22 mouse cellular contexts compared by ENCODE assay signal in genomic region chr8:127345912-127346423, GRCm38 (mm10).
A peak's percentile ranks its signal among the peaks of the same experiment; 100 is the strongest.
DNase-seq lines count a peak whose midpoint lies in the region; ATAC-seq and TF ChIP-seq lines count a peak whose summit lies in the region.
"Had no signal": no experiment of that assay in that cellular context is flagged by ENCODE, and none has a peak within 500 bp of the region (broad histone marks: within the 10 kb centered on the region; RNA-seq: fewer than 3 reads in every experiment).

No protein-coding gene starts in this region.

- no peak overlapping the region for H3K4me3 ChIP-seq in intestine, embryonic 16.5 days (ENCODE audit: low read length)
- no peak overlapping the region for H3K4me3 ChIP-seq in intestine, embryonic 15.5 days (replicated peaks)
- H3K4me3 ChIP-seq in kidney, embryonic 15.5 days (replicated peaks) = no peak overlapping the region
- no peak overlapping the region for H3K4me3 ChIP-seq in kidney, embryonic 16.5 days (ENCODE audit: low read length)
- H3K4me3 ChIP-seq in kidney, postnatal 0 days (replicated peaks; ENCODE audit: low read depth, low read length) = no peak overlapping the region

- peak; percentile 21; the same call in 1 of the 2 replicates for ATAC-seq in intestine, embryonic 16.5 days
- no peak for ATAC-seq in intestine, embryonic 15.5 days
- ATAC-seq in kidney, embryonic 15.5 days (replicated peaks; ENCODE audit: low FRiP score) = peak; percentile 66
- peak; percentile 54; the same call in 1 of the 2 replicates for ATAC-seq in kidney, embryonic 16.5 days (ENCODE audit: low FRiP score, low TSS enrichment)
- ATAC-seq in kidney, postnatal 0 days (replicated peaks; ENCODE audit: low FRiP score, low read depth) = peak; percentile 52; the same call in 1 of the 2 replicates
- ATAC-seq: activated CD4-positive, CD25-positive, alpha-beta regulatory T cell, adult 4 months; CD4-positive, CD25-positive, alpha-beta regulatory T cell, adult 4 months; Patski had no signal

- no peaks in the 10 kb centered on the region for H3K27me3 ChIP-seq in intestine, embryonic 16.5 days (replicated peaks; ENCODE audit: control insufficient read depth, insufficient read depth, low read length)
- no peaks in the 10 kb centered on the region for H3K27me3 ChIP-seq in intestine, embryonic 15.5 days (replicated peaks)
- no peaks in the 10 kb centered on the region for H3K27me3 ChIP-seq in kidney, embryonic 15.5 days
- no peaks in the 10 kb centered on the region for H3K27me3 ChIP-seq in kidney, embryonic 16.5 days (ENCODE audit: insufficient read depth, low read length)
- no peaks in the 10 kb centered on the region for H3K27me3 ChIP-seq in kidney, postnatal 0 days (ENCODE audit: insufficient read depth, low read length)
- H3K27me3 ChIP-seq: CH12.LX, Patski had no signal

- H3K27ac ChIP-seq in intestine, embryonic 16.5 days (ENCODE audit: low read length) = no peak overlapping the region
- H3K27ac ChIP-seq in intestine, embryonic 15.5 days = no peak overlapping the region
- H3K27ac ChIP-seq in kidney, embryonic 15.5 days = peak overlapping the region; percentile 27; the same call in 1 of the 2 replicates
- no peak overlapping the region for H3K27ac ChIP-seq in kidney, embryonic 16.5 days (ENCODE audit: low read length)
- no peak overlapping the region for H3K27ac ChIP-seq in kidney, postnatal 0 days

- H3K9ac ChIP-seq in intestine, embryonic 16.5 days (ENCODE audit: low read depth, low read length) = no peak overlapping the region
- H3K9ac ChIP-seq in intestine, embryonic 15.5 days = no peak overlapping the region
- no peak overlapping the region for H3K9ac ChIP-seq in kidney, embryonic 15.5 days
- H3K9ac ChIP-seq in kidney, embryonic 16.5 days (replicated peaks; ENCODE audit: low read length) = no peak overlapping the region
- no peak overlapping the region for H3K9ac ChIP-seq in kidney, postnatal 0 days (ENCODE audit: low read depth, low read length)

- DNase-seq in kidney, postnatal 14 days = no peak
- DNase-seq in kidney, adult 8-10 months = no peak
- peak; percentile 25 for DNase-seq in kidney, postnatal 0 days (ENCODE audit: low spot score)
- DNase-seq in kidney, adult 9 months = no peak
- DNase-seq: adrenal gland, adult 2 months; adrenal gland, adult 8-10 months; adrenal gland, postnatal 10 days; adrenal gland, postnatal 14 days; adrenal gland, postnatal 25 days; adrenal gland, postnatal 36 days; B cell, adult 2 months; cerebellum, adult 11 months; cerebellum, adult 11-12 months had no signal

- TF ChIP-seq CTCF in kidney, postnatal 0 days (IDR thresholded peaks at IDR 0.05; ENCODE audit: low read depth) = no peak

- 88% methylated on average over 1 of the region's 1 CpGs for WGBS in intestine, embryonic 16.5 days
- 98% methylated on average over 1 of the region's 1 CpGs for WGBS in intestine, embryonic 15.5 days
- 92% methylated on average over 1 of the region's 1 CpGs for WGBS in kidney, embryonic 15.5 days
- WGBS in kidney, embryonic 16.5 days = 83% methylated on average over 1 of the region's 1 CpGs
- 78% methylated on average over 1 of the region's 1 CpGs for WGBS in kidney, postnatal 0 days

- H3K4me2 ChIP-seq in intestine, embryonic 16.5 days (ENCODE audit: low read depth, low read length) = no peak overlapping the region
- H3K4me2 ChIP-seq in intestine, embryonic 15.5 days (replicated peaks) = no peak overlapping the region
- no peak overlapping the region for H3K4me2 ChIP-seq in kidney, embryonic 15.5 days
- H3K4me2 ChIP-seq in kidney, embryonic 16.5 days (replicated peaks; ENCODE audit: low read depth, low read length) = no peak overlapping the region
- no peak overlapping the region for H3K4me2 ChIP-seq in kidney, postnatal 0 days (ENCODE audit: low read length)

- H3K4me1 ChIP-seq in intestine, embryonic 16.5 days (ENCODE audit: control insufficient read depth, insufficient read depth, low read length) = no peaks in the 10 kb centered on the region
- H3K4me1 ChIP-seq in intestine, embryonic 15.5 days (replicated peaks) = no peaks in the 10 kb centered on the region
- peaks cover 18% of the 10 kb centered on the region for H3K4me1 ChIP-seq in kidney, embryonic 15.5 days
- H3K4me1 ChIP-seq in kidney, embryonic 16.5 days (ENCODE audit: insufficient read depth, low read length) = peaks cover 9% of the 10 kb centered on the region
- no peaks in the 10 kb centered on the region for H3K4me1 ChIP-seq in kidney, postnatal 0 days (replicated peaks; ENCODE audit: insufficient read depth, low read length)

- no peaks in the 10 kb centered on the region for H3K9me3 ChIP-seq in intestine, embryonic 16.5 days (ENCODE audit: control insufficient read depth, low read length)
- no peaks in the 10 kb centered on the region for H3K9me3 ChIP-seq in intestine, embryonic 15.5 days
- H3K9me3 ChIP-seq in kidney, embryonic 15.5 days (replicated peaks) = 0 out of 2 replicates have a peak, but pooled peaks cover 2% of the 10 kb centered on the region
- no peaks in the 10 kb centered on the region for H3K9me3 ChIP-seq in kidney, embryonic 16.5 days (ENCODE audit: low read length)
- H3K9me3 ChIP-seq in kidney, postnatal 0 days (replicated peaks; ENCODE audit: low read length) = no peaks in the 10 kb centered on the region

- no peaks in the 10 kb centered on the region for H3K36me3 ChIP-seq in intestine, embryonic 16.5 days (ENCODE audit: control insufficient read depth, insufficient read depth, low read length)
- H3K36me3 ChIP-seq in intestine, embryonic 15.5 days = no peaks in the 10 kb centered on the region
- H3K36me3 ChIP-seq in kidney, embryonic 15.5 days = no peaks in the 10 kb centered on the region
- H3K36me3 ChIP-seq in kidney, embryonic 16.5 days (ENCODE audit: insufficient read depth, low read length) = no peaks in the 10 kb centered on the region
- H3K36me3 ChIP-seq in kidney, postnatal 0 days (ENCODE audit: insufficient read depth, low read length) = no peaks in the 10 kb centered on the region
- H3K36me3 ChIP-seq: G1E had no signal
